Mouse (Mus musculus) intestine, postnatal 0 days (tissue): Measurements from ENCODE around the gene Ints3. TPM values are rescaled to one million over a fixed set of nuclear protein-coding genes. Genes with fewer than 3 reads are reported as not detected.
"Not testable (repeated sequence)": the region's sequence is repeated elsewhere in the genome, so short reads cannot be mapped to it uniquely, and the experiment has no call there.

Experiments used
- ATAC-seq: fragments of 200-750 bp; cut with Nextera tagmentation; 2 replicates; pipeline ENCODE4 v1.8.0; 2017; ENCODE audit warnings: mild to moderate bottlenecking, moderate TSS enrichment, moderate library complexity
- H3K27ac ChIP-seq: fragments of 300-500 bp; sonication (generic); 2 replicates; pipeline ENCODE4 v1.5.1; 2014; ENCODE audit warnings: mild to moderate bottlenecking, low read depth, low read length, moderate library complexity
- H3K27me3 ChIP-seq: fragments of 300-500 bp; sonication (generic); replicated peaks from 2 replicates; pipeline ENCODE4 v1.6.1; 2014; ENCODE audit warnings: low read length, mixed read lengths; ENCODE audit not compliant: control insufficient read depth, insufficient read depth
- H3K36me3 ChIP-seq: fragments of 300-500 bp; sonication (generic); 2 replicates; pipeline ENCODE4 v1.6.1; 2014; ENCODE audit warnings: mild to moderate bottlenecking, moderate library complexity; ENCODE audit not compliant: control insufficient read depth, insufficient read depth
- H3K4me1 ChIP-seq: fragments of 300-500 bp; sonication (generic); replicated peaks from 2 replicates; pipeline ENCODE4 v1.6.1; 2014; ENCODE audit warnings: antibody characterized with exemption, low read length, mixed read lengths; ENCODE audit not compliant: control insufficient read depth, insufficient read depth
- H3K4me2 ChIP-seq: fragments of 300-500 bp; sonication (generic); replicated peaks from 2 replicates; pipeline ENCODE4 v1.6.1; 2014; ENCODE audit warnings: low read depth, mild to moderate bottlenecking, moderate library complexity
- H3K4me3 ChIP-seq: fragments of 300-500 bp; sonication (generic); 2 replicates; pipeline ENCODE4 v1.5.1; 2014; ENCODE audit warnings: low read depth, low read length
- H3K9ac ChIP-seq: fragments of 300-500 bp; sonication (generic); 2 replicates; pipeline ENCODE4 v1.6.1; 2014; ENCODE audit warnings: mild to moderate bottlenecking, low read depth, low read length
- H3K9me3 ChIP-seq: fragments of 300-500 bp; sonication (generic); 2 replicates; pipeline ENCODE4 v1.6.1; 2016; ENCODE audit warnings: mixed run types; ENCODE audit not compliant: control insufficient read depth
- CTCF ChIP-seq: sonication (generic); IDR thresholded peaks from 2 replicates; pipeline ENCODE4 v1.5.1; 2016; ENCODE audit warnings: low read depth, mild to moderate bottlenecking, control low read depth, antibody characterized with exemption, moderate library complexity
- WGBS: fragments of 180-500 bp; shearing (Covaris S2); extraction: QIAGEN DNeasy Blood & Tissue Kit; methylation state at CpG from one replicate; pipeline ENCODE4 v1.1.7; 2014; 5-methylcytosine and 5-hydroxymethylcytosine counted together
- polyA plus RNA-seq: library from polyadenylated mRNA; unstranded; fragments of >200 nt; fragmentation: Nextera tagmentation; extraction: Ambion mirVana; gene quantifications from 2 replicates; pipeline ENCODE4 v1.2.1, GENCODE M21; 2015

Gene Ints3
- polyA plus RNA-seq, 1 experiment from 2014 or later, result 8.8 TPM

- peak; percentile 29 for TF ChIP-seq CTCF
- not testable (repeated sequence) for H3K27ac ChIP-seq, H3K9me3 ChIP-seq, H3K4me2 ChIP-seq, H3K9ac ChIP-seq, H3K4me1 ChIP-seq, H3K4me3 ChIP-seq, ATAC-seq, H3K27me3 ChIP-seq
- peaks cover 26% of the 10 kb centered on the region for H3K36me3 ChIP-seq
- 73% methylated on average over 2 of the region's 2 CpGs for WGBS
Measured at GRCm38 (mm10) chr3:90342853-90343252, 90.6 kb downstream of the Ints3 start.

Other genes with a start within 250 kb of the Ints3 start
- gene Rps27, start 220.0 kb downstream of the Ints3 start, polyA plus RNA-seq, result 1,181 and 1,228 TPM in 2 replicates
- 22.7 and 23.1 TPM in 2 replicates for gene Rab13, start 219.9 kb downstream of the Ints3 start, polyA plus RNA-seq
- 169 and 172 TPM in 2 replicates for gene Jtb, start 202.0 kb downstream of the Ints3 start, polyA plus RNA-seq
- 7.5 and 8.6 TPM in 2 replicates for gene Creb3l4, start 190.1 kb downstream of the Ints3 start, polyA plus RNA-seq
- 153 and 158 TPM in 2 replicates for gene Slc39a1, start 185.4 kb downstream of the Ints3 start, polyA plus RNA-seq
- 12.2 and 14.9 TPM in 2 replicates for gene Crtc2, start 179.5 kb downstream of the Ints3 start, polyA plus RNA-seq
- 0.93 and 0.94 TPM in 2 replicates for gene Dennd4b, start 168.4 kb downstream of the Ints3 start, polyA plus RNA-seq
- gene Gatad2b, start 140.4 kb downstream of the Ints3 start, polyA plus RNA-seq, result 4.7 and 6.6 TPM in 2 replicates
- gene Slc27a3, start 43.7 kb downstream of the Ints3 start, polyA plus RNA-seq, result 2.5 and 2.9 TPM in 2 replicates
- 3.4 and 4.2 TPM in 2 replicates for gene Npr1, start 32.2 kb upstream of the Ints3 start, polyA plus RNA-seq
- 38.3 and 40.7 TPM in 2 replicates for gene Ilf2, start 42.5 kb upstream of the Ints3 start, polyA plus RNA-seq
- gene Snapin, start 57.4 kb upstream of the Ints3 start, polyA plus RNA-seq, result 53.1 and 53.9 TPM in 2 replicates
- gene Chtop, start 75.9 kb upstream of the Ints3 start, polyA plus RNA-seq, result 61.3 and 63.7 TPM in 2 replicates
- gene S100a1, start 80.8 kb upstream of the Ints3 start, polyA plus RNA-seq, result 1,091 and 1,109 TPM in 2 replicates
- 70.3 and 78.7 TPM in 2 replicates for gene S100a13, start 80.8 kb upstream of the Ints3 start, polyA plus RNA-seq
- gene S100a14, start 93.2 kb upstream of the Ints3 start, polyA plus RNA-seq, result 0.61 and 1.1 TPM in 2 replicates
- 61.6 and 69.1 TPM in 2 replicates for gene S100a16, start 103.6 kb upstream of the Ints3 start, polyA plus RNA-seq
- 0.18 and 0.37 TPM in 2 replicates for gene S100a3, start 127.0 kb upstream of the Ints3 start, polyA plus RNA-seq
- gene S100a2, start 156.6 kb upstream of the Ints3 start, polyA plus RNA-seq, result not detected in 2 replicates
- not detected in 2 replicates for gene Gm42674, start 168.3 kb upstream of the Ints3 start, polyA plus RNA-seq
- gene S100a4, start 170.1 kb upstream of the Ints3 start, polyA plus RNA-seq, result 8.6 and 8.7 TPM in 2 replicates
- gene S100a5, start 174.9 kb upstream of the Ints3 start, polyA plus RNA-seq, result 4.1 and 5.6 TPM in 2 replicates
- gene S100a6, start 179.3 kb upstream of the Ints3 start, polyA plus RNA-seq, result 374 and 424 TPM in 2 replicates
- gene S100a7a, start 220.4 kb upstream of the Ints3 start, polyA plus RNA-seq, result 0.12 TPM in 1 of 2 replicates, not detected in the other
- 2.7 and 4.6 TPM in 2 replicates for gene S100a8, start 235.4 kb upstream of the Ints3 start, polyA plus RNA-seq